Mouse (Mus musculus): ENCODE results near the gene Gap43.
"Not testable (repeated sequence)": the region's sequence is repeated elsewhere in the genome, so short reads cannot be mapped to it uniquely, and the experiment has no call there.

Gap43 gene

GRCm38 (mm10) chr16:42340021-42340768, at the start of gene Gap43:
TSS of gene Gap43 (minus strand) at chr16:42340651.
- no peak for DNase-seq

DNA sequence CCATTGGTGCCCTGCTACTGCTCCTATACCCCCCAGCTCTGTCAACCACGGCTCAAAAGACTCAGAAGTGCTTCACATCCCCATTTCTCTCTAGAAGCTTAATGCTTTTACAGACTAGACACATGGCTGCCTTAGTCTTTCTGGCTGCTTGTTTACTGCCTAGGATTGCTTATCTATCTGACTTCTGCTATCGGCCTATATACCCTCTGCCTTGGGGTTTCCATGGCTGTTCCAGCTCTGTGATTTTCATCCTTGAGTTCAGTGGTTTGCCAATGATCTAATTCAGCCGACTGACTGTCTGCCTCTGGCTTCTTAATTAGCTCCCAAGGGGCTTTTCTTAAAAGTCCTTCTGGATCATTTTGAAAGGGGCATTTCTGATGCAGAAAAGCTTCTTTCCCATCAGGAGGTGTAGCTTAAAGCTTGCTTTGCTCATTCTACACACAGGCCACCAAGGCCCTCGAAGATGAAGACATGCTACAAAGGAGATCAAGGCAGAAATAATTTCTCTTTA, 40.9 kb upstream of the Gap43 start:
- no peak for DNase-seq

DNA sequence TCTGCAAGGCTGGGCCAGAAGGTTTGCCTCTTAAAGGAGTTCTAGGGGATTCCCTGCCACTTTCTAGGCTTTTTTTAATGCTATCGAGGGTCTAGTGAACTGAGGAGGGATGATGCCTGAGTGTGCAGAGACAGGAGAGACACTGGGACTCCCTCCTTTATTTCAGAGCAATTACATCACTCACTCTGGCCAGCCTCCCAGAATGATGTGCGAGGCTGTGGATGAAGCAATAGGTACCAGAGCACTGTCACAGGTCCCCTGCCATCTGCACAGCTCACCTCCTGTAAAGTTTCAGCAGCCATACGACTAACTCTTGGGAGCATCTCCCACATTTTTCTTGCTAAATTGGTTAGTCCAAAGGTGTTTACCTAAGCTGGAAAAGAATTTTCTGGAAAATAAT, 40.2 kb upstream of the Gap43 start:
- DNase-seq = no peak

GRCm38 (mm10) chr16:42370148-42370547, 29.7 kb upstream of the Gap43 start:
- no peak for DNase-seq

DNA sequence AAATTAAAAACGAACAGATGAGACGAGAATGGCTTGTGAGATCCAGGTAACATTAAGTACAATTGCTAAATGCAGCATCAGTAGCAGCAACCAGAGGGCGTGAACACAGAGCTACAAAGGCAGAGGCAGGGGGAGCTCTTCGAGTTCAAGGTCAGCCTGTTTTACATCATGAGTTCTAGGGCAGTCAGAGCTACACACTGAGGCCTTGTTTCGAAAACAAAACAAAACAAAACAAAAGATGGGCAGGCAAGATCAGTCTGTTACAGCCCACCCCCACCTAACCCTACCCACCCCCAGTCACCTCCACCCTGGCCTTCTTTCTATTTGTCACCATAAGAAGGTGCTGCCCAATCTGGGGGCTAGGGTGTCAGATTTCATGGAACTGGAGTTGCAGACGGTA, 28.9 kb upstream of the Gap43 start:
- DNase-seq = no peak

- DNase-seq = no peak
These were observed 19.6 kb upstream of the Gap43 start for GRCm38 (mm10) chr16:42360061-42360460.

DNA sequence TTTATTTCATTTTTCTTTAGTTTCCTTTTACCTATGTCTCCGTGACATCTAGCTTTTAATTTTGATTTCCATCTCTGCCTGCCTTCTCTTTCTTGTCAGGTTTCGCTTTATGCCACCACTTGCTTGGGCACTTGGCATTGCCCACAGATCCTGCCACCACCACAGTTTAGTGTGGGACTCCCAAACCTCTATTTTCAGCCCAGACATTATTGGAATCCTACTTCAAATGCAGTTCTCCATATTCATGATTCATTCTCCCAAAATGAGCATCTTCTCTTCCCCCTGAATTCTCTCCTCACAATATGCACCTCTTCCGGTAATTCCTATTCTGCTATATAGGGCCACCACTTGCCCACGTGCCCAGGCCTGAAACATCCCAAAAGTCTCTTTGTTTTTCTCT, 17.6 kb upstream of the Gap43 start:
- DNase-seq = no peak

DNA sequence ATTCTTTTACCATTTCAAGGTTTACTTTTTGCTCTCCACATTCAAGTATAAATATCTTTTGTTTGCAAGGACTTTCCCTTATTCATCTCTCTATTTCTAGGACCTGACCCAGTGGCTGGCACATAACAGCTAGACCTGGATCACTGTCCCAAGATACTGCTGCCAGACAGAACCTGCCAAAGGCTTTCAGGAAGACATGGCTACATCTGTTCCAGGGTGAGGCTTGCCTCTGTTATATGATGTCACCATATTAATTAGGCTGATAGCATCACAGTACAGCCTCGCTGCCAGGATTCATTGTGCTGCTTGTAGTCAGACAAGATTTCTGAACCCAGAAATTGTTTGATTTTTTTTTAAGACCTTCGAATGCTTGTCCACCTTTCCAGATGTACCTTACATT, 9.6 kb upstream of the Gap43 start:
- no peak for DNase-seq

DNA sequence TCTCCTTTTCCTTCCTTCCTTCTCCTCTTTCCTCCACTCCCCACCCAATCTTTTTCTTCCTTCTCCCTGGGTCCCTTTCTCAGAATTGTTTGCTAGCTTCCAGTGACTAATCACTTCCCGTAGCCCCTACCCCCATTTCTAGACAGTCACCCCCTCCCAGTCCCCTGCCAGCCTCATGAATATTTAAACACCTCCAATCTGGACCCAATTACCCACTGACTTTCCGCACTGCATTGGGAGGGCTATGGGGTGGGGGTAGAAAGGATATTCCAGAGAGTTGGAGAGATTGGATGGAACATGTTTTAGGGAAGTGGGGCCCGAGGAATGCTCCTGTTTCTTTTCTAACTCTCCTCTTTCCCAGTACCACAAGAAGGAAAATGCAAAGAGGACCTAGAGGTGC, 414 bp upstream of the Gap43 start:
- DNase-seq = not testable (repeated sequence)

DNA sequence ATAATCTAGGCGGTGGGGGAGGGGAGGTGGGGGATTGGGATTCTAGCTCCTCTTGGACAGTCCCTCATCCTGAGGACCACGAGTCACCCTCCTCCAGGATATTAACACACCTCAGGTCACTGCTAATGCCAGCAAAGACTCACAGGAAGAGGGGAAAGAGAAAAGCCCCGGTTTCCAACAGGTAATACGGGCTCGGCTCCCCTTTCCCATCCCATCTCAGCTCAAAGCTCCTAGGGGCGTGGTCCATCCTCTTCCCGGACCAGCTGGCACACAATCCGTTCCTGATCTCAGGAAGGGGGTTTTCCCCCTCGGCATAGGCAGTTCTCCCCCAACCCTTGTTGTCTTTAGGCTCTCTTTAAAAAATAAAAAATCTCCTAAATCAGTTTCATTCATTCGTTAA, 939 bp downstream of the Gap43 start:
- no peak for DNase-seq

GRCm38 (mm10) chr16:42338987-42339386, 1.5 kb downstream of the Gap43 start:
- DNase-seq = no peak

DNA sequence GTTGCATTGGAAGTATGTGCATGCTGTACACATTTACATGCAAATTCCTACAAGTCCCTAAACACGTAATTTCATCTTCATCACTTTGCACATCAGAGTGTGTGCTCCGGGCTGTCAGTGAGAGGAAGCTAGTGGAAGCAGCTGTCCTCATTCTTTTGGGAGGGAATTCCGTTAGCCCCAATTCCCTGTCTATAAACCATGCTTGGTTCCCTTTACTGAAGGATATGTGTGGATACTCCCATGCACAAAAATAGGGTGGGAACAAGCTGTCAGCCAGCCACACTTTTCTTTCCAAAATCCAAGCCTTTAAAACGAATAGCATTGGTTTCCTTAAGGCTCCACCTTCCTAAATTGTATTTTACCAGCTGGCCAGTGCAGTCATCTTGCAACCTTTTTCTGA, 2.1 kb downstream of the Gap43 start:
- DNase-seq = no peak

GRCm38 (mm10) chr16:42337663-42338062, 2.8 kb downstream of the Gap43 start:
- no peak for DNase-seq

DNA sequence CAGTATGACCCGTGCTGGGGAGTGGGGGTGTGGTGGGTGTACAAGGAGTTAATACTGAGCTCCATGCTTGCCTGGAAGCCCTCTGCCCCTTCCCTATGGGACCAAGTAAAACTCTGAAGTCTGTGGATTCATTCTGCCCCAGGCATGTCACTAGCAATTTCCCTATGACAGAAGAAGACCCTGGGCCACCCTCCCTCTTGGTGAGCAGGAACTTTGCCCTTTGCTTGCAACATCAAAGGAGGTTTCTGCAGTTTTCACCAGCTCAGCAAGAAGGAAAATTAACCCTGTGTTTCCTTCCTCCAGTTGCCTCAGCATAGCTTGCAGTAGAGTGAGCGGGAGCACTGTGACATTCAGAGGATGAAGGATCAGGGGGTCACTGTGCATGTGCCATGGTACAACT, 3.8 kb downstream of the Gap43 start:
- no peak for DNase-seq

DNA sequence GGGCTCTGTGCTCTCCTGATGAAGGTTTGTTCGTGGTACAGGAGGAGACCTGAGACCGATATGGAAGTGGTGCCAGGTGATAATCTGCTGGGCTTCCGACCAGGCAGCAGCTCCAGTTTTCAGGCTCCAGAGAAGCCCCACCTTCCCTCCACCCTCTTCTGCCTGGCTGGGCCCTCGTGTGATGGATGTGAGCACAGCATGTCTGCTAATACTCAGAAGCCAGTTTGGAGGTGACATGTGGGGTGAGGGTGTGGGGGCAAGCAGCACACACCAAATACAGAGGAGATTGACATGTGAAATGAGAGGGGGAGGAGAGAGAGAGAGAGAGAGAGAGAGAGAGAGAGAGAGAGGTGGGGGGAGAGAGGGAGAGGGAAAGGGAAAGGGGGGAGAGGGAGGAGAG, 8.1 kb downstream of the Gap43 start:
- DNase-seq = no peak

DNA sequence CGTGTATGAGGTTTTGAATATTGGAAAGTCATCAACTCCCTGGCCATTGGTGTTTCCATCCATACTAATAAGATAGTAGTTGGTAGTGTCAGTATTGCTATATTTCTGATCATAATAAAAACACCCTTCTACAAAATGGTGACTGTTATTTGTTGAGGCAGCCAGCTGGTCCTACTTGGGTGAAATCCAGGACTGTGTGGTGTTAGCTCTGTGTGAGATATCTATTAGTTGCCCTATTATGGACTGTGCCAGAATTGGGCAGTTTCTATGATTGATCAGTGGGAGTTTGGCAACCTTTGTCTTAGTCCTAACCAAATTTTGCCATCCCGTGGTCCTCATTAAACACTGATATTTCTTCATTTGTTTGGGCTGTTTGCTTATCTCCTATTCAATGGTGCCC, 14.3 kb downstream of the Gap43 start:
- DNase-seq = no peak

DNA sequence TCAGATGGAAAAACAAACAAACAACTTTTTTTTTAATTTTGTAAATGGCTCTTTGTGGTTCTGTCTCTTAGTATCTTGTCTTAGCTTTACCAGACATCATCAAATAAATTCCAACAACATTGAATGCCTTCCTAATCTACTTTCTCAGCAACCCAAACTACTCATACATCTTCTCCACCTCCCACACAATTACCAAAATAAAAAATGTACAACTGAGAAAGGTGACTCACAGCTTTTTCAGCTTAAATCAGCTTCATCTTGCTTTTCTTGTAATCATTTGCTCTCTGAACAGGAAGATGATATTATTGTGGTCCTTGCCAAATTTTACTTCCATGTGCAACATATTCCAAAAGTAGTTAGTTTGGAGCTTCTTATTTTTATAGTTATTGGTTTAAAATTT, 14.9 kb downstream of the Gap43 start:
- no peak for DNase-seq

GRCm38 (mm10) chr16:42319831-42320230, 20.6 kb downstream of the Gap43 start:
- DNase-seq = no peak

- DNase-seq = no peak
These were observed 21.1 kb downstream of the Gap43 start for GRCm38 (mm10) chr16:42319365-42319764.

DNA sequence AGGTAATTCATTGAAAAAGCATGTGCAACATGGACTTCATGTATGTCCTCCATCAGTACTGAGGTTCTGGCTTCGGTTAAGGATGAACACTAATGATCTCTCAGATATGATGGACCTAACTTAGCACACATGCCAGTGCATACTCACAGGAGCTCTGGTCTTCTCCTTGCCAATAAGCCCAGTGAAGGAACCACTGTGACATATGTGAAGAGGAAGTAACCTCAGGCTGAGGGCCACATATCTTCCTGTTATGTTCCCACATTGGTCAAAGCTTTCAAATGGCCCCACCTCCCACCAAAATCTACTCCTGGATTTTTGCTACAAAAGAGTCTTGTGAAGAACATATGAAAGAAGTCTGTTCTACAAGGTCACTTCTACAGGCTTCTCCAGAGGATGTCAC, 28.3 kb downstream of the Gap43 start:
- DNase-seq = no peak

GRCm38 (mm10) chr16:42308761-42309160, 31.7 kb downstream of the Gap43 start:
- no peak for DNase-seq

- DNase-seq = no peak
These were observed 34.3 kb downstream of the Gap43 start for GRCm38 (mm10) chr16:42305934-42306701.

DNA sequence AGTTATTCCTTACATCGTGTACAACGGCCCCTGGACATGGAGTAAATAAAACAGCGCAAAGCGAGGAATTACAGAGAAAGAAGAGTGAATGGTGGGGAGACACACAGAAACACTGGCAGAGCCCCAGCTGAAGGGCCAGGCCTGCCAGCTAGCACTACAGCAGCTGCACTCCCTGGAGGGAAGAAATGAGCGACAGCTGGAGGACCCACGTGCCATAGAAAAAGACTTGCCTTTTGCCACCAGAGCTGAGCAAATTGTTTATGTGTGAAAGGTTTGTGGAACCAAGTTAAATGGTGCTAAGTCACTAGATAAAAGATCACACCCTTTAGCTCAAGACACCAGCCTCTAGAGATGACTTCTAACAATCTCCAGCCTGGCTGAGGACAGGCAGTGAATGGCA, 37.0 kb downstream of the Gap43 start:
- no peak for DNase-seq

GRCm38 (mm10) chr16:42294481-42294880, 46.0 kb downstream of the Gap43 start:
- DNase-seq = no peak

Data from kidney, adult 9 months (tissue).